20 mouse cellular contexts compared by ENCODE assay signal in the genomic region with DNA sequence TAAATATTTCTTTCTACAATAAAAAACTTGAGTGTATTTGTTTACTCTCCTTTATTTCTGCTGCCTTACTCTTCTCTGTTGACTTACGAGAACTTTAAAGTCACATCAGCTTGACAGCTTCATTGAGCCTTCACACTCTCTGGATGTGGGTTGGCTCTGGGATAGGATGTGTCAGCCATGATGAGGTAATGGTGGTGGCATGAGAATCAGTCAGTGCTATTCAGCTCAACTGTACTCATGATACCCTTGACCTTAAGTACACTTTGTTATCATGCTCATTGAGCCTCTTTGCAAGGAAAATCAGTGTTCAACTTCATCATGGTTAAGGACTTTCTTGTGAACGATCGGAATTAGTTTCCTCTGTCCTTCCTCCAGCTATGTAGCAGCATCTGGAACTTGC.
"Had no signal": no experiment of that assay in that cellular context is flagged by ENCODE, and none has a peak within 500 bp of the region (broad histone marks: within the 10 kb centered on the region; RNA-seq: fewer than 3 reads in every experiment).

No protein-coding gene starts in this region.

- H3K4me1 ChIP-seq: megakaryocyte, embryonic 14.5 days; neural tube, embryonic 13.5 days; neural tube, embryonic 15.5 days; stomach, embryonic 15.5 days had no signal

- H3K4me2 ChIP-seq: lung, embryonic 14.5 days; midbrain, embryonic 11.5 days; neural tube, embryonic 13.5 days; neural tube, embryonic 15.5 days; stomach, embryonic 15.5 days had no signal

- H3K9ac ChIP-seq: lung, embryonic 14.5 days; neural tube, embryonic 13.5 days; neural tube, embryonic 15.5 days; stomach, embryonic 15.5 days had no signal

- ATAC-seq: midbrain, embryonic 16.5 days had no signal

- H3K27me3 ChIP-seq: megakaryocyte, embryonic 14.5 days; neural tube, embryonic 13.5 days; neural tube, embryonic 15.5 days; stomach, embryonic 15.5 days had no signal

- H3K9me3 ChIP-seq: neural tube, embryonic 13.5 days; neural tube, embryonic 15.5 days; stomach, embryonic 15.5 days had no signal

- H3K36me3 ChIP-seq: neural tube, embryonic 13.5 days; neural tube, embryonic 15.5 days; stomach, embryonic 15.5 days had no signal

- H3K4me3 ChIP-seq: megakaryocyte, embryonic 14.5 days; myocyte; neural tube, embryonic 13.5 days; neural tube, embryonic 15.5 days; stomach, embryonic 15.5 days had no signal

- H3K27ac ChIP-seq: macrophage; neural tube, embryonic 13.5 days; neural tube, embryonic 15.5 days; stomach, embryonic 15.5 days had no signal

- DNase-seq: lung, adult 18-20 months; lung, embryonic 14.5 days; lung, postnatal 10 days; lung, postnatal 36 days; midbrain, embryonic 14.5 days; retina, postnatal 1 day; right cerebral cortex, adult 18-20 months; right cerebral cortex, postnatal 25 days; right cerebral cortex, postnatal 4 days; thymus, adult 18-20 months; thymus, postnatal 14 days; thymus, postnatal 36 days had no signal
